Mouse (Mus musculus) spleen, adult 18-20 months (tissue): ENCODE data around the gene Pum2.
"Not testable (repeated sequence)": the region's sequence is repeated elsewhere in the genome, so short reads cannot be mapped to it uniquely, and the experiment has no call there.

Experiments used
- DNase-seq, 2 experiments: peaks; one replicate each; pipeline ENCODE4 v3.0.0; 2022; ENCODE audit warnings: mixed read lengths in 2 of 2

The Pum2 gene

GRCm38 (mm10) chr12:8669846-8670245, 4.1 kb upstream of the Pum2 start:
- DNase-seq: no peak

- no peak for DNase-seq
Measured at GRCm38 (mm10) chr12:8673121-8673973, 587 bp upstream of the Pum2 start.

- peak; percentile 62 to 71 for DNase-seq
Measured at GRCm38 (mm10) chr12:8674377-8674864, 487 bp downstream of the Pum2 start.

GRCm38 (mm10) chr12:8674891-8675341, 982 bp downstream of the Pum2 start:
- DNase-seq: no peak

- DNase-seq: no peak
Measured at GRCm38 (mm10) chr12:8675361-8675760, 1.4 kb downstream of the Pum2 start.

DNA sequence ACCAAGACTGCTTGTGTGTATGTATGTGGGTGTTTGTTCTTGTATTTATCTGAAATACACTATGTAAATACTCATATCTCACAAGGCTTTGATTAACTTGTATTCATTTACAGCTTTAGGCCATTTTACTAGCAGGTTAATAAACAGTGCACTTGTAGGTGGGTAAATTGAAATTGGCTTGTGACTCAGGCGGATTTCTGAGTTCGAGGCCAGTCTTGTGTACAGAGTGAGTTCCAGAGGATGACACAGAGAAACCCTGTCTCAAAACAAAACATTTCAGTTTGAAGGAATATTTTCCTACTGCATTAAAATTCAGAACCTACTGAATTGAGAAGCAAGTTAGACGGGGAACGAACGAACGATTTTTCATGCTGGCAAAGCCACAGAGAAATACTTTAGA, 2.4 kb downstream of the Pum2 start:
- no peak for DNase-seq

GRCm38 (mm10) chr12:8677926-8678325, 4.0 kb downstream of the Pum2 start:
- DNase-seq: no peak

DNA sequence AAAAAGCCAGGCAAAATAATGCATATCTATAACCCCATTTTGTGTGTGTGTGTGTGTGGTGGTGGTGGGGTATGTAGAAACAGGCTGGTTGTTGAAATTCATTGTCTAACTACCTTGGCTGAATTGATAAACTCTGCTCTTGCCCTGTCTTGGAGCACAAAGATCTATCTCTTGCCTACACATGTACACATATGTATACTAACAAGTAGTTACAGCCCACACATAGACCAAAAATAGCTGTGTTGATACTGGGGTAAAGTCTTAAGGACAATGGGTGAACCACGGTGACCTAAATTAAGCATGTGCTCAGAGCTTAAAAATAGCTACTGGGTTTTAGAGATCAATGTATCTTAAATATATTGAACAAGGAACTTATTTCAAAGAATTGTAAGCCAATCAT, 10.3 kb downstream of the Pum2 start:
- no peak for DNase-seq

DNA sequence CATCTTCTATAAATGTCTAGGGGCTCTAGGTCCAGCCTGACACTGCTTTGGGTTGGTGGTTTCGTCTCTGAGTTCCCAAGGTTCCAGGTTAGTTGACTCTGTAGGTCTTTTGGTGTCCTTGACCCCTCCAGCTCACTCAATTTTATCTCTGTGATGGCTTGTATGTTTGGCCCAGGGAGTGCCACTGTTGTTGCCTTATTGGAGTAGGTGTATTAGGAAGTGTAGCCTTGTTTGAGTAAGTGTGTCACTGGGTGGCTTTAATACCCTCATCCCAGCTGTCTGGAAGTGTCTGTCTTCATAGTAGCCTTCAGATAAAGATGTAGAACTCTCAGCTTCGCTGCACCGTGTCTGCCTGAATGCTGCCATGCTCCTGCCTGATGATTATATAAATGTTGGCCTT, 11.1 kb downstream of the Pum2 start:
- no peak for DNase-seq

GRCm38 (mm10) chr12:8689882-8690281, 15.9 kb downstream of the Pum2 start:
- not testable (repeated sequence) for DNase-seq

- DNase-seq: peak; percentile 15 to 46
Measured at GRCm38 (mm10) chr12:8698895-8699294, 25.0 kb downstream of the Pum2 start.

- DNase-seq: no peak
Measured at GRCm38 (mm10) chr12:8703988-8704387, 30.1 kb downstream of the Pum2 start.

DNA sequence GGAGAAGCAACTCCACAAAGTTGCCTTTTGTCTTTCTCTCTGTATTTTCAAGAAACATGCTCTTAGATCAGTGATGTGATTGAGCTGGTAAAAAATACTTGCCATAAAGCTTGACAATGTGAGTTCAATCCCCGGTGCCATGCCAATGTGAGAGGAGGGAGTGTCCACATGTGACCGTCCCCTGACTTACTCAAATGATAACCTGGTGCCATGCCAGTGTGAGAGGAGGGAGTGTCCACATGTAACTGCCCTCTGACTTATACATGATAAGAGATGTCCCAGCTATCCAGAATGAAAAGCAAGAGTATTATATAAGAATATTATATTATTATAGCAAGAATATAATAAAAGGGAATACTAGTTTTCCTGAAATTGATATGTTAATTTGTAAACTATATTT, 34.9 kb downstream of the Pum2 start:
- DNase-seq: no peak

DNA sequence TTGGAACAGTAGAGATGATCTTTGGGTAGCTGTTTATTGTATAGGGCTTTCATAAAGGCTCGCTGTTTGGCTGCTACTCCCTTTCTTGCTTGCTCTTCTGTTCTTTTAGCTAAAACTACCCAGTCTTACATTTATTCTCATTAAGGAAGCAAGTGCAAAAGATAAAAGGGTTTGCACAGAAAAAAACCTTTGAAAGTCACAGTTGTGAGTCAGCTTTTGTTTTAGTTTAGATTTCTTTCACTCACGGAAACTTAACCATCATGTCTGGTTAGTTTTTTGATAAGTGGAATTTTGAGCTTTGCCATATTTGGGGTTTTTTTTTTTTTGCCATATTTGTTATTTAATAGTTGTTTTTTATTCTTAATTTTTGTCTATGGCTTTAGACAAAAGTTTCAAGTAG, 38.7 kb downstream of the Pum2 start:
- no peak for DNase-seq

- no peak for DNase-seq
Measured at GRCm38 (mm10) chr12:8716093-8716492, 42.2 kb downstream of the Pum2 start.

- no peak for DNase-seq
Measured at GRCm38 (mm10) chr12:8726890-8727289, 53.0 kb downstream of the Pum2 start.

DNA sequence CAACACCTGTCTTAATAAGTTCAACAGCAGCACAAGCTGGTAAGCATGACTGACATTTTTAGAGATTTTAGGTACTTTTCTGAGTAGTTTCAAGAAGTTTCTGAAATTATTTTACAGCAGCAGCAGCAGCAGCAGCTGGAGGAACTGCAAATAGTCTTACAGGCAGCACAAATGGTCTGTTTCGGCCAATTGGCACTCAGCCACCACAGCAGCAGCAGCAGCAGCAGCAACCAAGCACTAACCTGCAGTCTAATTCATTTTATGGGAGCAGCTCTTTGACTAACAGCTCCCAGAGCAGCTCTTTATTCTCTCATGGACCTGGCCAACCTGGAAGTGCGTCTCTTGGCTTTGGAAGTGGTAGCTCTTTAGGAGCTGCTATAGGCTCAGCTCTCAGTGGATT, 54.8 kb downstream of the Pum2 start:
- no peak for DNase-seq

GRCm38 (mm10) chr12:8753654-8754053, 79.7 kb downstream of the Pum2 start:
- DNase-seq: no peak

GRCm38 (mm10) chr12:8754116-8754515, 80.2 kb downstream of the Pum2 start:
- DNase-seq: no peak

- no peak for DNase-seq
Measured at GRCm38 (mm10) chr12:8758029-8758428, 84.1 kb downstream of the Pum2 start.

- DNase-seq: no peak
Measured at GRCm38 (mm10) chr12:8759115-8759514, 85.2 kb downstream of the Pum2 start.

DNA sequence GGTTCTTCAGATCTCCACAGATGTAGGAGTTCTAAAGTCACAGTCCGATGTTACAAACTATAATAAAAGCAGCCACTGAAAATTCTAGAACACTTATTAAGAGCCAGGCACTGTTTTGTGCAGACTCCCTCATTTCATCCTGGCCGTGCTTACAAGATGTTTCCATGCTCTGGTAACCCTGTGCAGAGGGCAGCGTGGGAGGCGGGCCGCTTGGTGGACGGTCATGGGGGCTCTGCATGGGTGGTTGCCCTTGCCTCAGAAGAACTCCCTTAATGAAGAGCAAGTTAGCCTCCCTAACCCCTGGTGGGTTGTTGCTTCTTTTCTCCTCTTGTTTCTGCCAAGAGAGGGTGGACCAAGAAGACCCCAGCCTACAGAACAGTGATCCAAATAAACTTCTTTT, 85.8 kb downstream of the Pum2 start:
- DNase-seq: no peak

- DNase-seq: no peak
Measured at GRCm38 (mm10) chr12:8760561-8760960, 86.6 kb downstream of the Pum2 start.

- no peak for DNase-seq
Measured at GRCm38 (mm10) chr12:8761058-8761457, 87.1 kb downstream of the Pum2 start.

GRCm38 (mm10) chr12:8762667-8763066, 88.7 kb downstream of the Pum2 start:
- DNase-seq: no peak
